Mouse (Mus musculus): Measurements from ENCODE around the gene Msx2. TPM values are rescaled to one million over a fixed set of nuclear protein-coding genes. Genes with fewer than 3 reads are reported as not detected.

The Msx2 gene
- polyA plus RNA-seq, 1 experiment from 2014 or later = 3.1 TPM

- no peak for ATAC-seq (replicated peaks; ENCODE audit: low FRiP score)
- Histone ChIP-seq H3K4me3 (ENCODE audit: low read depth, low read length) (peak overlapping the region; percentile 35), H3K4me2 (peak overlapping the region; percentile 59), H3K9ac (ENCODE audit: low read depth, low read length) (no peak overlapping the region), H3K27me3 (replicated peaks; ENCODE audit: control insufficient read depth, insufficient read depth, low read length) (peaks cover 83% of the 10 kb centered on the region), H3K36me3 (ENCODE audit: control insufficient read depth, insufficient read depth, low read length) (no peaks in the 10 kb centered on the region), H3K4me1 (replicated peaks; ENCODE audit: control insufficient read depth, insufficient read depth, low read length) (0 out of 2 replicates have a peak, but pooled peaks cover 4% of the 10 kb centered on the region), H3K27ac (ENCODE audit: low read depth, low read length) (no peak overlapping the region), H3K9me3 (ENCODE audit: control insufficient read depth, low read length) (no peaks in the 10 kb centered on the region)
- WGBS = 2% methylated on average over 15 of the region's 15 CpGs
- DNase-seq (ENCODE audit: low spot score) = no peak
These were observed 10.3 kb downstream of the Msx2 start for GRCm38 (mm10) chr13:53462649-53462970.

- WGBS = 1% methylated on average over 51 of the region's 51 CpGs
- Histone ChIP-seq H3K4me2 (peak overlapping the region; percentile 59), H3K4me1 (replicated peaks; ENCODE audit: control insufficient read depth, insufficient read depth, low read length) (0 out of 2 replicates have a peak, but pooled peaks cover 4% of the 10 kb centered on the region), H3K9me3 (ENCODE audit: control insufficient read depth, low read length) (no peaks in the 10 kb centered on the region), H3K27ac (ENCODE audit: low read depth, low read length) (no peak overlapping the region), H3K4me3 (ENCODE audit: low read depth, low read length) (peak overlapping the region; percentile 35), H3K27me3 (replicated peaks; ENCODE audit: control insufficient read depth, insufficient read depth, low read length) (peaks cover 78% of the 10 kb centered on the region), H3K9ac (ENCODE audit: low read depth, low read length) (no peak overlapping the region), H3K36me3 (ENCODE audit: control insufficient read depth, insufficient read depth, low read length) (no peaks in the 10 kb centered on the region)
- no peak for DNase-seq (ENCODE audit: low spot score)
- no peak for ATAC-seq (replicated peaks; ENCODE audit: low FRiP score)
These were observed 10.8 kb downstream of the Msx2 start for GRCm38 (mm10) chr13:53461855-53462648.

GRCm38 (mm10) chr13:53461346-53461745, 11.5 kb downstream of the Msx2 start:
- peaks cover 72% of the 10 kb centered on the region for H3K27me3 ChIP-seq (replicated peaks; ENCODE audit: control insufficient read depth, insufficient read depth, low read length)
- no peaks in the 10 kb centered on the region for H3K36me3 ChIP-seq (ENCODE audit: control insufficient read depth, insufficient read depth, low read length)
- ATAC-seq (replicated peaks; ENCODE audit: low FRiP score) (no peak), DNase-seq (ENCODE audit: low spot score) (no peak)
- 0 out of 2 replicates have a peak, but pooled peaks cover 4% of the 10 kb centered on the region for H3K4me1 ChIP-seq (replicated peaks; ENCODE audit: control insufficient read depth, insufficient read depth, low read length)
- no peak overlapping the region for H3K4me2 ChIP-seq
- no peak overlapping the region for H3K9ac ChIP-seq (ENCODE audit: low read depth, low read length)
- no peaks in the 10 kb centered on the region for H3K9me3 ChIP-seq (ENCODE audit: control insufficient read depth, low read length)
- H3K4me3 ChIP-seq (ENCODE audit: low read depth, low read length) = no peak overlapping the region
- WGBS = 43% methylated on average over 2 of the region's 2 CpGs
- H3K27ac ChIP-seq (ENCODE audit: low read depth, low read length) = no peak overlapping the region

- H3K4me3 ChIP-seq (ENCODE audit: low read depth, low read length) = no peak overlapping the region
- no peaks in the 10 kb centered on the region for H3K36me3 ChIP-seq (ENCODE audit: control insufficient read depth, insufficient read depth, low read length)
- H3K9ac ChIP-seq (ENCODE audit: low read depth, low read length) = no peak overlapping the region
- no peak overlapping the region for H3K27ac ChIP-seq (ENCODE audit: low read depth, low read length)
- H3K9me3 ChIP-seq (ENCODE audit: control insufficient read depth, low read length) = no peaks in the 10 kb centered on the region
- peaks cover 53% of the 10 kb centered on the region for H3K27me3 ChIP-seq (replicated peaks; ENCODE audit: control insufficient read depth, insufficient read depth, low read length)
- ATAC-seq (replicated peaks; ENCODE audit: low FRiP score) (no peak), DNase-seq (ENCODE audit: low spot score) (no peak)
- H3K4me1 ChIP-seq (replicated peaks; ENCODE audit: control insufficient read depth, insufficient read depth, low read length) = 0 out of 2 replicates have a peak, but pooled peaks cover 4% of the 10 kb centered on the region
- no peak overlapping the region for H3K4me2 ChIP-seq
- WGBS = 64% methylated on average over 4 of the region's 4 CpGs
These were observed 14.1 kb downstream of the Msx2 start for GRCm38 (mm10) chr13:53458766-53459165.

GRCm38 (mm10) chr13:53454794-53455672, 17.8 kb downstream of the Msx2 start:
- Histone ChIP-seq H3K9me3 (ENCODE audit: control insufficient read depth, low read length) (no peaks in the 10 kb centered on the region), H3K36me3 (ENCODE audit: control insufficient read depth, insufficient read depth, low read length) (no peaks in the 10 kb centered on the region), H3K27me3 (replicated peaks; ENCODE audit: control insufficient read depth, insufficient read depth, low read length) (peaks cover 24% of the 10 kb centered on the region), H3K9ac (ENCODE audit: low read depth, low read length) (no peak overlapping the region), H3K4me3 (ENCODE audit: low read depth, low read length) (0 out of 2 replicates have a peak overlapping the region, but pooled peaks have one; percentile 14), H3K27ac (ENCODE audit: low read depth, low read length) (no peak overlapping the region), H3K4me2 (peak overlapping the region; percentile 51), H3K4me1 (replicated peaks; ENCODE audit: control insufficient read depth, insufficient read depth, low read length) (no peaks in the 10 kb centered on the region)
- WGBS = 13% methylated on average over 21 of the region's 21 CpGs
- DNase-seq (ENCODE audit: low spot score) (no peak), ATAC-seq (replicated peaks; ENCODE audit: low FRiP score) (no peak)

GRCm38 (mm10) chr13:53453927-53454326, 18.9 kb downstream of the Msx2 start:
- no peak overlapping the region for H3K4me2 ChIP-seq
- whole genome bisulfite sequencing = 77% methylated on average over 3 of the region's 3 CpGs
- H3K9ac ChIP-seq (ENCODE audit: low read depth, low read length) = no peak overlapping the region
- no peaks in the 10 kb centered on the region for H3K4me1 ChIP-seq (replicated peaks; ENCODE audit: control insufficient read depth, insufficient read depth, low read length)
- H3K27ac ChIP-seq (ENCODE audit: low read depth, low read length) = no peak overlapping the region
- no peaks in the 10 kb centered on the region for H3K9me3 ChIP-seq (ENCODE audit: control insufficient read depth, low read length)
- peaks cover 19% of the 10 kb centered on the region for H3K27me3 ChIP-seq (replicated peaks; ENCODE audit: control insufficient read depth, insufficient read depth, low read length)
- ATAC-seq (replicated peaks; ENCODE audit: low FRiP score) (no peak), DNase-seq (ENCODE audit: low spot score) (no peak)
- no peaks in the 10 kb centered on the region for H3K36me3 ChIP-seq (ENCODE audit: control insufficient read depth, insufficient read depth, low read length)
- no peak overlapping the region for H3K4me3 ChIP-seq (ENCODE audit: low read depth, low read length)

- 15% methylated on average over 6 of the region's 6 CpGs for WGBS
- no peak for DNase-seq (ENCODE audit: low spot score)
These were observed 25.3 kb downstream of the Msx2 start for GRCm38 (mm10) chr13:53447609-53448008.

GRCm38 (mm10) chr13:53443602-53444001, 29.3 kb downstream of the Msx2 start:
- DNase-seq (ENCODE audit: low spot score) (no peak), ATAC-seq (replicated peaks; ENCODE audit: low FRiP score) (no peak)
- Histone ChIP-seq H3K4me1 (replicated peaks; ENCODE audit: control insufficient read depth, insufficient read depth, low read length) (no peaks in the 10 kb centered on the region), H3K9me3 (ENCODE audit: control insufficient read depth, low read length) (no peaks in the 10 kb centered on the region), H3K27ac (ENCODE audit: low read depth, low read length) (no peak overlapping the region), H3K36me3 (ENCODE audit: control insufficient read depth, insufficient read depth, low read length) (no peaks in the 10 kb centered on the region), H3K27me3 (replicated peaks; ENCODE audit: control insufficient read depth, insufficient read depth, low read length) (no peaks in the 10 kb centered on the region), H3K4me2 (no peak overlapping the region), H3K4me3 (ENCODE audit: low read depth, low read length) (no peak overlapping the region), H3K9ac (ENCODE audit: low read depth, low read length) (no peak overlapping the region)
- WGBS = 37% methylated on average over 3 of the region's 3 CpGs

More at GRCm38 (mm10) chr13:53447609-53448008, 25.3 kb downstream of the Msx2 start:
- H3K36me3 ChIP-seq (ENCODE audit: control insufficient read depth, insufficient read depth, low read length) = no peaks in the 10 kb centered on the region
- peaks cover 2% of the 10 kb centered on the region; the same call in 1 of the 2 replicates for H3K27me3 ChIP-seq (replicated peaks; ENCODE audit: control insufficient read depth, insufficient read depth, low read length)
- no peaks in the 10 kb centered on the region for H3K4me1 ChIP-seq (replicated peaks; ENCODE audit: control insufficient read depth, insufficient read depth, low read length)
- H3K9ac ChIP-seq (ENCODE audit: low read depth, low read length) = no peak overlapping the region
- no peaks in the 10 kb centered on the region for H3K9me3 ChIP-seq (ENCODE audit: control insufficient read depth, low read length)
- ATAC-seq (replicated peaks; ENCODE audit: low FRiP score) = no peak
- H3K27ac ChIP-seq (ENCODE audit: low read depth, low read length) = no peak overlapping the region
- no peak overlapping the region for H3K4me3 ChIP-seq (ENCODE audit: low read depth, low read length)
- no peak overlapping the region for H3K4me2 ChIP-seq

Measured in liver, embryonic 11.5 days (tissue).